Mouse (Mus musculus): ENCODE results near the gene Ptprk.

Gene Ptprk

DNA sequence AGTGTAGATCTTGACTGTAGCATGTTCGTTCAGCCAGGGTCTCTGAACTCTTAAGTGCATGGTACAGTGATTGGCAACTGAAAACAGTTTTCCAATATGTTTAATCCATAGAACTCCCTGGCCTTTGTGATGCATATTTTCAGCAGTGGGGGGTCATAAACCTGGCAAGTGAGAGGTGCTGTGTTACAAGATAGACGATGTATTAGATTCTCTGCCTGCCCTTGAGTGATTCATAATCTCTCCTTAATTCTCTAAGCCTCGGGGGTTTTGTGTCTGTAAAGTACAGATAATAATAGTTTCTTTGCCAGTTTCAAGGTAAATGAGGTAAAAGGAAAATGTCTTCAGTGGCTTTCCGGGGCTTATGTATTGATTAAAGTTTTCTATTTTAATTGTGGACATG, 475.9 kb downstream of the Ptprk start:
- no peak for DNase-seq (ENCODE audit: low spot score)

DNA sequence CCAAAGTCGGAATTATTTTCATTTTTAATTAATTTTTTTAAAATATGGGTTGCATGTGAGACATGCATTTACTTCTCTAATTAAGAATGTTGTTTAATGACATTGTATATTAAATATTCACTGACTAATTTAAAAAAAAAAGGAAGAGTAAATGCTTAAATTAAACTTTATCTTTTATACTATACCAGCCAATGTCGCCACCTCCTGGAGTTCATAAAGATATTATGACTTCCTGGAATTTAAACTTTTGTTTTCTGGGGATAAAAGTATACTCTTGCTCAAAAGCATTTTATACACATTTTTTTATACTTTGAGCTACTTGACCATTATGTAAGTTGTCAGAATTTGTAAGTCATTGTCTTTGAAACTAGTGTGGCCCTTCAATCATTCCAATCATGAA, 477.4 kb downstream of the Ptprk start:
- DNase-seq (ENCODE audit: low spot score), result no peak

DNA sequence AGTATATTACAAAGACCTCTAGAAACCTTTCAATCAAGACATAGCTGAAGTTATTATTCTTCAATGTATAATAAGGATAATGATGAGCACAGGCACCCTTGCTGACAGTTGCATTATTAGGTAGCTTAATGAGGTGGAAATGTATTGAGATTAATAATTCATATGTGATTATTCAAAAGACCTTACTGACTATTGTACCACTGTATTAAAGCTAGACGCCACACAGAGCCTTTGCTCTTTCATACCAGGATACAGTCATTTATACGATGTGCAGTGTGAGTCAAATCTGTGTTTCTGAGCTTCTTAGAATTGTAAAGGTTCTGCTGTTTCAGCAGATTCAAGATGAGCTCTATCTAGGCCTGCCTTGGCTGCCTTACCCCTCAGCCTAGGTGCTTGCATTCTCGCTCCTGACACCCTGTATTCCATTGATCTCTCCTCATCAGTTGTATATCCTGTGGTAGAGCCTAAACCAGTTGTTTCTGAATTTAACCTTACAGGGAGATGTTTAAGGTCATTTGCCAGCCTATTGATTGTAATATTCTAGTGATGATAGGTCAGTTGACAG, 489.6 kb downstream of the Ptprk start:
- no peak for DNase-seq (ENCODE audit: low spot score)

DNA sequence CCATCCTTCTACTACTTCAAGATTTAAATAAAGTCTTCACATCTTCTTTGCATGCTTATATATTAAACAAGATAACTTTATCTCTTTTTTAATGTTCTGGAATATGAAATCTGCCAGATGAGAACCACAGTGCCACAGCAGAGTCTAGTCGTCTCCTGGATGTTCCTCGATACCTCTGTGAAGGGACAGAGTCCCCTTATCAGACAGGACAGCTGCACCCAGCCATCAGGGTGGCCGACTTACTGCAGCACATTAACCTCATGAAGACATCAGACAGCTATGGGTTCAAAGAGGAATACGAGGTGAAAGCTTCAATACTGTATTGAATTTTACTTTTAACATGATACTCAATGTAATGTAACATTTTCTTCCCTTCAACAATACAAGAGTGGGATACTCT, 491.8 kb downstream of the Ptprk start:
- no peak for DNase-seq (ENCODE audit: low spot score)

- DNase-seq (ENCODE audit: low spot score), result no peak
Observed at GRCm38 (mm10) chr10:28566828-28567227, 492.2 kb downstream of the Ptprk start.

DNA sequence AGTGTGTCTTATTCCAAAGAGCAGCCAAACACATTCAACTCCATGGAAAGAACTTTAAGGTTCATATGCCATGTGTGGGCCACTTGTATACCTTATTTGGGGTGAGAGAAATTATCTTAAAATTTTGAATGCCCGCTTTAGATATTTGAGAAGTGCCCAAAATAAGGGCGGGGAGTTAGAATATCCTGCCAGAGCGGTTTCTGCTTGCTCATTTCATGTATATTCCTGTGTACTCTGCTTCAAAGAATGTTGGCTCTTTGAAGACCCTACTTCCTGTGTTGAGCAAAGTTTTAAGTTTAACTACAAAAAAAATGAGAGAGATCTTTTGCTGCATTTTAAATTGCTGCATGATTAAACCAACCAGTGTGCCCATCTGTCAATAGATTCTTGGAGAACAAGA, 492.8 kb downstream of the Ptprk start:
- DNase-seq (ENCODE audit: low spot score), result no peak

DNA sequence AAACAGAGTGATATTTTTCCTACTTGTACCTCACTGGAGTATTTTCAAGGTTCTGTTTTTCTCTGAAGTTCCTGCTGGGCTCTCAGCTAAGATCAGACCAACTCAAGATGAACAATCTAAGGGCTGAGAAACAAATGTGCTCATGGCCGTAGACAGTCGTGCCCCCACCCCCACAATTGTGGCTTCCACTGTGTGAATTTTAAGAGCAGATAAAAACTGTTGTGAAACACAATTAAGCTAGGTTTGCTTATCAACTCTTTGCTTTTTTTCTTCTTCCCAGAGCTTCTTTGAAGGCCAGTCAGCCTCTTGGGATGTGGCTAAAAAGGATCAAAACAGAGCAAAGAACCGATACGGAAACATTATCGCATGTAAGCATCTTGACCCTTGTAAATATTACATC, 493.4 kb downstream of the Ptprk start:
- DNase-seq (ENCODE audit: low spot score), result no peak

- DNase-seq (ENCODE audit: low spot score), result no peak
Observed at GRCm38 (mm10) chr10:28579596-28579995, 505.0 kb downstream of the Ptprk start.

- DNase-seq (ENCODE audit: low spot score), result peak; percentile 19
Observed at GRCm38 (mm10) chr10:28586565-28587138, 512.0 kb downstream of the Ptprk start.

- DNase-seq (ENCODE audit: low spot score), result no peak
Observed at GRCm38 (mm10) chr10:28588401-28588800, 513.8 kb downstream of the Ptprk start.

GRCm38 (mm10) chr10:28590822-28591221, 516.2 kb downstream of the Ptprk start:
- no peak for DNase-seq (ENCODE audit: low spot score)

DNA sequence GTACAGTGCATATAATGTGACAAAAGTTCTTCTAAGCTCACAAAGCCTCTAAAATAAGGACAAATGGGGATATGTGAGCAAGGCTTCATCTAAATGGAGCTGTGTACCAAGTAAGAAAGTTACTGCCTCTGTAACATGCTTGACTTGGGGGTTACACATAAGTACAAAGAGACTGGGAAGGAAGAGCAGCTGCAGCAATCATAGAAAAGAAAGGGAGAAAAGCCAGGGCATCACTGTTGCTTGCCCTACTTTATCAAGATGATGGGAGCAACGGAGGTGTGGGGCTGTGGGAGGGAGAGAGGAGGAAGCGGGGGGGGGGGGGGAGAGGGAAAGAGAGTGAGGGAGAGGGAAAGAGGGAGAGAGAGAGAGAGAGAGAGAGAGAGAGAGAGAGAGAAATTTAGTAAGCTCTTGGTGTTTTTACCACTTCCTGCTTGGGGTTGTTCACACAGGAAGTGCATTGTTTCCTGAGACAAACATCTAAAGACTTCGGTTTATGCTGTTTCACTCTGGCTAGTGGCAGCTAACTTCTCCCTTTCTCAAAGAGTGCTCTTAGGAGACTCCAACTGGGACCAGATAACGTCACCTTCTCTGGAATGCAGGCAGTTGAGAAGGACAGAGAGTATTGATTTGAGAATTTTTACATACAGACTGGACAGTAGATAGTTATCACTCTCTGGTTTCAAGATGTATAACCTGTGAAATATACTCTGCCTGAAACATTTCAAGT, 519.1 kb downstream of the Ptprk start:
- no peak for DNase-seq (ENCODE audit: low spot score)

- no peak for DNase-seq (ENCODE audit: low spot score)
Observed at GRCm38 (mm10) chr10:28596897-28597296, 522.3 kb downstream of the Ptprk start.

DNA sequence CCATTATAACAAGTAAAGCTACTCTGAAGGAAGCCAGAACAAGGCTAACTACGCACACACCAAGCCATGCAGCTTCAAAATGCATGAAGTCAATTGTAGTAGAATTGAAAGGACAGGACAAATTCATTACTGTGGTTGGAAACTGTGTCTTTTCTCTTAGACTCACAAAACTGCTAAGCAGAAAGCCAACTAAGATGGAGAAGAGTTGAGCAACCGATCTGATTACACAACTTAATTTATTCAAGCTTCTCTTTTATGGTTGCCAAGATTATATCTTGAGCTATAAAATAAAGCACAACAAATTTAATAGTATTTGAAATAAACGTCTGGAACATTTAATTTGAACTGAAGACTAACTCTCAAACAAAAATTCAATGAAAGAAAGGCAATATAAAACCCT, 534.5 kb downstream of the Ptprk start:
- DNase-seq (ENCODE audit: low spot score), result no peak

- DNase-seq (ENCODE audit: low spot score), result no peak
Observed at GRCm38 (mm10) chr10:28614396-28614795, 539.8 kb downstream of the Ptprk start.

- DNase-seq (ENCODE audit: low spot score), result no peak
Observed at GRCm38 (mm10) chr10:28617203-28617602, 542.6 kb downstream of the Ptprk start.

GRCm38 (mm10) chr10:28618002-28618401, 543.4 kb downstream of the Ptprk start:
- DNase-seq (ENCODE audit: low spot score), result no peak

DNA sequence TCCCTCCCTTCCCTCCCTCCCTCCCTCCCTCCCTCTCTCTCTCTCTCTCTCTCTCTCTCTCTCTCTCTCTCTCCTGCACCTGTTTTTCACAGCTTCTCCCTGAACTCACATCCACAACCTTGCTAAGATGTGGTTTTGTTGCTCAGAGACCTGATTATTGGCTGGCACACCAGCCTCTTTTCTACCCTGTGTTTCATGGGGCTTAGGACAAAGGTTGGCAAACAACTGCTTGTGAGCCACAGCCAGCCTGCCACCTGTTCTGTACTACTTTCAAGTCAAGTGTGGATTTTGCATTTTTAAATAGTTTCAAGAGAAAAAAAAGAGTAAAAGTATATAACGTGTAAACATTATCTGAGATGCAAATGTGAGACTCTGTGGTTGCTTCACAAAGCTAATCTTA, 544.8 kb downstream of the Ptprk start:
- no peak for DNase-seq (ENCODE audit: low spot score)

DNA sequence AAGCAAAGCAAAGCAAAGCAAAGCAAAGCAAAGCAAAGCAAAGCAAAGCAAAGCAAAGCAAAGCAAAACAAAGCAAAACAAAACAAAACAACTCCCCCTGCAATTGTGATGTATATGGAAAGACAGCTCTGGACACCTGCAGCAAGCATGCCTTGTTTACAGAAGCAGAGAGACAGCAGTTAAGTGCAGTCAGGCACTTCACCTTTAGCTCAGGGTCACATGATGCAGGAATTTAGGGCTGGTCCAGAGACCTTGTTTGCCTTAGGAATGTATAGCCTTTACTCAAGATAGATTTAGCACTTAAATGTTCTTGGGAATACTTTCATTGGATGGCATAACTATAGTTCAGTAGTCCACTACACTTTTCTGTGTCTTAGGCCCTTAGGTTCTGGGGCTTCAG, 561.5 kb downstream of the Ptprk start:
- DNase-seq (ENCODE audit: low spot score), result no peak

DNA sequence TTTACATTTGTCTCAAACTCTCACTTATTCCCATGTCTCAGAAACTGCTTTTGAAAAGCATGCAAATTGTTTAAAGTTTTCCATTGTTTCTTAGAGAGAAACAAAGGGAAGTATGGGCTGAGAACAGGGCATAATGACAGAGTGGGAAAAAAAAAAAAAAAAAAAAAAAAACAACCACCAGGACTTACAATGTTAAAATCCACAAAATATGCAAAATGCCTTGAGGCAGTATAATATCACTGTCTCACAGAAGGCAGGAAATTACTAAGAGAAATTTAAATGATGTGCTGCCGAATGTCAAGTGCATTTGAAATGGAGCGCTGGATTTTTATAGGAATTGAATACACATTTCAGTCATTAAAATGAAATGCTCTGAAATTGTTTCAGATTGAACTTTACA, 567.3 kb downstream of the Ptprk start:
- DNase-seq (ENCODE audit: low spot score), result no peak
